Mouse (Mus musculus) kidney, adult 2 months (tissue): Measurements from ENCODE around the gene Tcf7l1.

Experiments used
- CTCF ChIP-seq: fragments of 200-500 bp; conservative IDR thresholded peaks from 2 replicates; pipeline ENCODE4 v1.5.1; 2011; ENCODE audit warnings: low read depth, mild to moderate bottlenecking, control low read depth, low read length, moderate library complexity, mixed read lengths; ENCODE audit not compliant: insufficient read depth, insufficient read length
- POLR2A ChIP-seq: fragments of 200-500 bp; IDR thresholded peaks from one replicate; pipeline ENCODE4 v1.6.1; 2011; ENCODE audit warnings: low read depth, low read length, control low read depth

DNA sequence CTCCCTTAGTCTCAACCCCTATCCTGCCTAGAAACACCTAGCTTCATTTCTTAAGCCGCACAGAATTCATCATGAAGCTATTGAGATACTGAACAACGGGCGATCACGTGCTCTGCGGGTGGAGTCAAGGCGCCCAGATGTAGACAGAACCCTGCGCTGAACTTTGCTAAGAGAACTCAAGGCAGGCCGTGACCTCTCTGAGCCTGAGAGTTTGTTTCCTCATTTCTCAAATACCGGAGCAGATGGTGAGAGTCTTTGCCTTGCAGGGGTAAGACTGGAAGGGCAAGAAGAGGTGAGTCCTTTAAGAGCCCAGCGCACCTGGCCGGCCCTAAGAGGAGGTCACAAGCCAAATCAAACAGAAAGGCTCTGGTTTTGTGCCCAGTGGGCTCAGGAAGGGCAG is 52.2 kb downstream of the Tcf7l1 start:
- no peak for TF ChIP-seq POLR2A
- TF ChIP-seq CTCF = no peak
